Mouse (Mus musculus) right cerebral cortex, postnatal 25 days (tissue): ENCODE measurements around the gene Stoml1.

Experiments used
- DNase-seq: peaks from one replicate; pipeline ENCODE4 v3.0.0; 2022

Gene Stoml1

GRCm38 (mm10) chr9:58274101-58274604 lies 21.2 kb downstream of the Stoml1 start:
- no peak for DNase-seq

- no peak for DNase-seq
Observed at GRCm38 (mm10) chr9:58274626-58275025, 21.7 kb downstream of the Stoml1 start.

GRCm38 (mm10) chr9:58275115-58275774 lies 22.3 kb downstream of the Stoml1 start:
- no peak for DNase-seq

- no peak for DNase-seq
Observed at GRCm38 (mm10) chr9:58275797-58276196, 22.8 kb downstream of the Stoml1 start.

GRCm38 (mm10) chr9:58276346-58276745 lies 23.4 kb downstream of the Stoml1 start:
- DNase-seq, result no peak

GRCm38 (mm10) chr9:58278313-58278712 lies 25.3 kb downstream of the Stoml1 start:
- DNase-seq, result no peak

GRCm38 (mm10) chr9:58278821-58279723 lies 26.1 kb downstream of the Stoml1 start:
- DNase-seq, result no peak

- DNase-seq, result no peak
Observed at GRCm38 (mm10) chr9:58279780-58280179, 26.8 kb downstream of the Stoml1 start.

GRCm38 (mm10) chr9:58280259-58281109 lies 27.5 kb downstream of the Stoml1 start:
- DNase-seq, result peak; percentile 36

GRCm38 (mm10) chr9:58281597-58281996 lies 28.6 kb downstream of the Stoml1 start:
- no peak for DNase-seq

GRCm38 (mm10) chr9:58283431-58283830 lies 30.5 kb downstream of the Stoml1 start:
- DNase-seq, result no peak

GRCm38 (mm10) chr9:58289090-58289489 lies 36.1 kb downstream of the Stoml1 start:
- no peak for DNase-seq

- no peak for DNase-seq
Observed at GRCm38 (mm10) chr9:58289901-58290300, 36.9 kb downstream of the Stoml1 start.

- no peak for DNase-seq
Observed at GRCm38 (mm10) chr9:58294527-58294926, 41.6 kb downstream of the Stoml1 start.

GRCm38 (mm10) chr9:58295345-58295744 lies 42.4 kb downstream of the Stoml1 start:
- DNase-seq, result no peak

GRCm38 (mm10) chr9:58295766-58296361 lies 42.9 kb downstream of the Stoml1 start:
- no peak for DNase-seq

- no peak for DNase-seq
Observed at GRCm38 (mm10) chr9:58297065-58297464, 44.1 kb downstream of the Stoml1 start.

GRCm38 (mm10) chr9:58297961-58298477 lies 45.1 kb downstream of the Stoml1 start:
- DNase-seq, result no peak

GRCm38 (mm10) chr9:58299356-58299799 lies 46.4 kb downstream of the Stoml1 start:
- no peak for DNase-seq

- DNase-seq, result no peak
Observed at GRCm38 (mm10) chr9:58303115-58303514, 50.2 kb downstream of the Stoml1 start.

GRCm38 (mm10) chr9:58303599-58304271 lies 50.8 kb downstream of the Stoml1 start:
- no peak for DNase-seq

- no peak for DNase-seq
Observed at GRCm38 (mm10) chr9:58305686-58306085, 52.7 kb downstream of the Stoml1 start.
